Mouse (Mus musculus) yolk sac, embryonic 10.5 days (tissue): ENCODE measurements around the gene Lgr4.
A peak's percentile ranks its signal among the peaks of the same experiment; 100 is the strongest.

Experiments
- DNase-seq: peaks from one replicate; pipeline ENCODE4 v3.0.0-alpha.2; 2017; ENCODE audit warnings: low spot score

Lgr4 gene

DNA sequence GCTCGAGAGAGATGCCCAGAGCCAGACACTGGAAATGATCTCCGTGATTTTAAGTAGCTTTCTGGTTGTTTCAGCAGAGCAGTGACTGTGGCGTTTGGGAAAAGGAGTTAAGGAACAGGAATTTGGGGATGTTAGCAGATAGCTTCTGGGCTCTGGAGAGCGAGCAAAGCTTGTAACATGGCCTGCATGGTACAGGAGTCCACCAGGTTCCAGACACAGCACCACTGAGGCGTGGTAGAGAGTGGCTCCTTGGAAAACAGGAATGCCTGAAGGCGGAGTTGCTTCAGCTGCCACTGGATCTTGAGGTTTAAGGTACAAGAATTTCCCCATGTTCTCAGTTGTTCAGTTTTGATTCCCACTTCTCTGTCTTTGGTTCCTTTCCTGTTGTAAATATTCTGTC, 59.9 kb downstream of the Lgr4 start:
- DNase-seq, result no peak

DNA sequence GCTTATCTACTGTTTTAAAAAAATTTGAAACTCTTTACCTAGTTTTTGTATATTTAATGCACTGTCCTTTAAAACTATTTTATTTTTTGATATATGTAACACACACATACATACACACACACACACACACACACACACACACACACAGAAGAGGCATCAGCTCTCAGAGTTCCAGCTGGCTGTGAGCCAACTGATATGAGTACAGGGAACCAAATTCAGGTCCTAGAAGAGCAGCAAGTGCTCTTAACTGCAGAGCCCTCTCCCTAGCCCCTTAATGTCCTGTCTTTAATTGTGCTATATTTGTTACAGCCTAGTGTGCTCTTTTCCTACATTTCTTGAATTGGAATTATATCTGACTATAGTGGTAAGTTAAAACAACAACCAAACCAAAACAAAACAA, 61.8 kb downstream of the Lgr4 start:
- no peak for DNase-seq

DNA sequence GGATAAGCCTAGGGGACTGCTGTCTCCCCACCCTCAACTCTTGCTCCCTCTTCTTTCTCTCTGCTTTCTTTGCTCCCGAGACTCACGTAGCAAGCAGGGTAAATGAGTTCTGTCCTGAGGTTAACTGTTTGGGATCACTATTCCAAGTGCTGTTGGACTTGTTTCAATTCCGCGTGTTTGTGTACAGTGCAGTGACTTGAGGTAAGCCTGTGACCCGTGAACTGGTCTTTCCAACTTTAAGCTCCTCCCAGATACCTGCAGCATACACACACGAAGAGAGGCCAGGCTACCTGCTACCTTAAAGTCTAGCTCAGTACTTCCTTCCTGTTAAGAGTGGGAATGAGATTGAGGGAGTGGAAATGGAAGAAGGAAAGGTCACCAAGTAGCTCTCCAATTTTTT, 66.0 kb downstream of the Lgr4 start:
- DNase-seq, result no peak

DNA sequence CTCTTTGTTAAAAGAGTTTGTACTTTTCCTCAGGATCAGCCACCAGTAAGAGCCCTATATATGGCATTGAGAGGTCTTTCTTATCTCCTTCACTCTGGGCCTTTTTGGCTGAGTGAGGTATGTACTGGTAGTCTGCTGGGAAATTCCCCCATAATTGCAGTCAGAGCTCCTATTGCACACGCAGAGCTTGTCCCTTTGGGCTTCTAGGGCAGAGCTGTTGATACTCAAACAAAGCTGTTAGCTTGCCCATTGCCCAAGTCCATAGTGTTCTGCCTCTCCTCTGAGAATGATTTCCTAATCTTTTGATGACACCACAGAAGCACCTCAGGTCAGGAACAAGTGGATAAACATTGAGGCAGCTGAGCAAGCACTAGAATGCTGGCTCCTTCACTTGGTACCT, 67.5 kb downstream of the Lgr4 start:
- peak; percentile 59 for DNase-seq

DNA sequence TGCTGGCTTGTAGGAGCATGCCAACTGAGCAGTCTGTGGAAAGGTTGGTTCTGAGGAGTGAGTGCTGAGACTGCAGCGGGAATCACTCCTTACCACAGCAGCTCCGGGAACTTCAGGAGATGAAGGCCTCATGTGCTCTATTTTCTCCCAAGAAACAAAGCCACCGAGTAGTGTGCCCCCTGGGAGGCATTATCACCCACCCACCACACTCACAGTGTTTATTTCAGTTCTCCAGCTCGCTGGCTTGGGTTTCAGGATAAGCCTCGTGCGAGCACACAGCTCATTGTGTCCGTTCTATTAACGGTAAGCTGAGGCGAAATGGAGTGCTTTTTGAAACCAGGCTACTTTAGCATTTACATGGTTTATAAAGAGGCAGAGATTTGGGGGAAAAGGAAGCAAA, 68.1 kb downstream of the Lgr4 start:
- DNase-seq, result no peak

DNA sequence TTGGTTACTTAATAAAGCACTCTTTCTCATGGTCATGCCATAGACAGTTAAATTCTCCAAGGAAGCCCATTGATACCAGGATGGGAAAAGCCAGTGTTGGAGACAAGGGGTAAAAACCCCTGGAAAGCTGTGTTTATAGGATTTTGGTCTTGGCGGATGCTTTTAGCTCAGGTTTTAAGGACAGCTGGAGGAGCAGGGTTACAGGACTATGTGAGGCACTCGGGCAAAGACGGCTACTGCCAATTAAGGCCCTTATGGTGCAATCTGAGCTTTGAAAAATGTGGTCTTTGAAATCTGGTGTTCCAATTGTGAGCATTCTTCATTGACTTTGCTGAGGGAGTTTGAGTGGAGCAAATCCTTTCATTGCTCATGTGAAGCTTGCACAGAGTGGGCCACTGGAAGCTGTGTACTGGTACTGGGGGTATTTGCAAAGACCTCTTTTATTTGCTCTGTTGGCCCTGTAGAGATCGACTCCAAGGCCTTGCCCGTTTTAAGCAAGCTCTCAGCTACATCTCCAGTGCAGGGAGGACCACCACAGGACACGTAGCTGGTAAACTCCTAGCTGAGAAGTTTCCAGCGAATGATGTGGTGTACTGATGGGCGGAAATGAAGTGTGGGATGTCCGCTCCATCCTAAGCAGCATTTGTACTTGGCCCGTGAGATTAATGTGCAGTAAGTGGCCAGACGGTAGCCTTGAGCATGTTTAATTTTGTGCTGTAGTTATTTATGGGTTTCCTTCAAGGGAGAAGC, 68.8 kb downstream of the Lgr4 start:
- DNase-seq, result no peak

DNA sequence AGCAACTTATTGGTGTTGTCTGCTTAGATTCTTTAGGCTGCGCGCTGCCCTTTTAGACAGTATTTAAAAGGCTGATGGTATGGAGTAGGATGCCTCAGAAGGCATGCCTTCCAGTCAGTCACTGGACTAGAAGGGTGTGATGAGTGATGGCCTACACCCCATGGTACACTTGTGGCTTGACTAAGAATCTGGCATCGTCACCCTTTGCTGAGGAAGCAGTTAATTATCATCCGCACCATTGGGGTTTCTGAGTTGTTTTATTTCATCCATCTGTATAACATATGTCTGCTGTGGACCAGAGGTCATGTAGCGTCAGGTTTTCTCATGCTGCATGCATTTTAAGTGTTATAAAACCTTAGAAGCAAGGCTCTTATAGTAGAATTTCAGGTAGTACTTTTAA, 70.5 kb downstream of the Lgr4 start:
- no peak for DNase-seq

DNA sequence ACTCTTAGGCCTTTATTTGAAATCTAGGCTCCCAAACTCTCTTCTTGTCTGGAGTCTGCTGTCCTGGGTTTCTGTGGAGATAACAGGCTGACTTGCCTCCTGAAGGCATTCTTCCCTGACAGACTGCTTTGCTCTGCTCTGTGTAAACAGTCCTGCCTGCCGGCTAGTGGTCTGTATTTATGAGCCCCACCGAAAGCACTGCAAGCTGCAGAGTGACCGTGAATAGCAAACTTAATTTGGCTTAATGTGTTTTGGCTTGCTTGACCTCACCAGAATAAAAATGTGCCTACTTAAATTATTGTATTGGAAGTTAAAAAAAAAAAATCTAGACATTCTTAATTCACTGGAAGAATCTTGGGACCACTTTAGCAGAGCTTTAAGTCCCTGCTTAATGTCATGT, 71.7 kb downstream of the Lgr4 start:
- DNase-seq, result peak; percentile 68

DNA sequence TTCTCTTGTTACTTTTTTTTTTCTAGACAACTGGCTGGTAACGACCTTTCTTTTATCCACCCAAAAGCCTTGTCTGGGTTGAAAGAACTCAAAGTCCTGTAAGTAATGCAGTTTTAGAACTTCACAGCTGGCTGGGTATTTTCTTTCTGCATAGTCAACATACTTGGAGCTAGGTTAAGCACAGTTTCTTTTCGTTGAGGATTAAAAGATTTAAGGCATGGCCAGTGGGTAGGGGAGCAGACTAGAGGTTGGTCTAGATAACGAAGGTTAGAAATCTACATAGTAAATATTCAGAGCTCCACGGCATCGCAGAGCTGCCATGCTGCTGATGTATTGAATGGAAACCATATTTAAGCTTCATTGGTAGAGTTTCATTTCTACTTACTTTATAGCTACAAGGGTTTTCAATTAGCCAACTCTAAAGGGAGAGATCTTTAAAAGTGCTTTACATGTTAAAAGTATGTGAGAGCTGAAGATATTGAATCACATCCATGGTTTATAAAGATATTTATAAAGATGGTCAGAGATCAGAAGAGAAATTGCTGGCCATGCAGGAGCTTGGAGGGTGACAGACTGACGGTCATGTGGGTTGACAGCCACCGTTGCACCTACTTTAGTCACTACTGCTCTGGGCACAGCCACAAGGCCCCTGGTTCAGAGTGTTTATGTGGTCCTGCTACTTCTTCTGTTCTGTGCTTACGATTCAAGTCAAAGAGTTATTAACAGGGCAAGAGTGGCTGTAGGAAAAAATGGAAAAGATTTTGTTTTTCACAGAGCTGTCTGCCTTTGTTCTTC, 72.4 kb downstream of the Lgr4 start:
- DNase-seq, result no peak

DNA sequence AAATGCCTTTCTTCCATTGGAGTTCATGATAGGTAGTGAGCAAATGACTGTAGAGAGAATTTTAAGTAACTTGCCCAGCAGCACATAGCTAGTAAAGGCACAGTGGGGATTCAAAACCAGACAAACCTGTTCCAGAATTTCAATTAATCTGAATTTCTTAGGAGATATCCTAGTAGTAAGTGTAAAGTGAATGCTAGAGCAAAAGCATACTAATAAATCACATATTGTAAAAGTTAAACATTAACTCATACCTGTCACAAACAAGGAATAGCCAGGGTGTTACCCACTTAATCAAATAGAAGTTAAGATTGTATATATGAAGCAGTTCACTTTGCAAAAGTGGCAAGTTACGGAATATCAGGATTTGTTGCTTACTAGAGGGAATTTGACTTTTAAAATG, 74.3 kb downstream of the Lgr4 start:
- no peak for DNase-seq

DNA sequence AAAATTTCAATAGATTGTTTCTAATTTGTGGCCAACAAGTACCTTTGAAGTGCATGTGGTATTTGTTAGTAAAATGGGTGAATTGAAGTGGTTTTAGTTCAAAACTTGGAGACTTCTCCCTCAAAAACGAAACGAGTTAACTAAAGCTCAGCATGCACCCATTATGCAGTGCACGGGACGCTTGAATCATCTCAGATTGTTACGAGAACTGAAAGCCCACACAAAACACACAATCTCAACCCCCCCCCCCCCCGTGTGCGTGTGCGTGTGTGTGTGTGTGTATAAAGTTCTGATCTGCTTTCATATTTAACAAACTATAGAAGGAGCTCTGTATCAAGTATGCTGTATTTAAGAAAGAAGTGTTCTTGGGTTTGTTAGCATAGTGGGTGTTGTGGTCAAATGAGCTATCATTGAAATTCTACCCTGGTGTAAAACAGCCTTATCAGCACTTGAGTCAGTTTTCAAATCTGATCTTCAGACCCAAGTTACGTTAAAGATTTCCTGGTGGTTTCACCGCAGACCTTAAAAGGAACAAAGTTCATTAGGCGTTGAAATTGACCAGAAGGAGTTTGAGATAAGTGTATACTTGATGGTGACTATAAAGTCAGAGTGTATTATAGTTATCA, 75.1 kb downstream of the Lgr4 start:
- peak; percentile 50 for DNase-seq

DNA sequence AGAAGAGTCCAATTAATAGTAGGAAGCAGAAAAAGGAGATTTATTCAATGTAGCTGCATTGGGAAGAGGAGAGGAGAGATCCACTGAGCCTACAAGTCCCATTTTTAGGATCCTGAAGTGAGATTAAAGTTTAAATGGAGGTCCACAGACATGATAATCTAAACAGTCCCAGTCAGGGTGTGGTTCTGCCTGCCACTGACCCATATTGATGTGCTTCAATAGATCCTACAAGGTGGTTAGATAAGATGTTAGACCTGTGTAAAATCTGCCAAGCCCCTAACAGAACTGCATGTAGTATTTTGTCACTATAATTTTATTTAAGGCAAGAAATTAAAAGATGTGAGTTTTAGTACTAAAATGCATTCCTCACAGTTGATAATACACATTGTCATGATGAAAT, 76.0 kb downstream of the Lgr4 start:
- DNase-seq, result no peak

DNA sequence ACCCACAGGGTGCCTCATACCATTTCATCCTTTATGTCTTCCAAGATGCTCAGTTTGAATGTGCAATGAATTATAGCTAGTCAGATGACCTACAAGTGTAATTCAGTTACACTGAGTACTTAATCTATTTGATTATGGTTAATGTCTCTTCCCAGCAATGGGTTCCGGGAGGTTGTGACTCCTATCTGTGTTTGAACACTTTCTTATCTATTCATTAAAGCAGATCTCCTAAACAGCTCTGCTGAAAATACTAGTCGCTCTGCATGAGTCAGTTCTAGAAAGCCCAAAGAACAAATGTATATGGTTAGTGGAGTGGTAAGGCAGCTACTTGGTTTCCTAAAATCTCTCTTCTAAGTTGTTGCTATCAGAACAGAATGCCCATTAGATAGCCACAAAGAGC, 77.6 kb downstream of the Lgr4 start:
- no peak for DNase-seq

DNA sequence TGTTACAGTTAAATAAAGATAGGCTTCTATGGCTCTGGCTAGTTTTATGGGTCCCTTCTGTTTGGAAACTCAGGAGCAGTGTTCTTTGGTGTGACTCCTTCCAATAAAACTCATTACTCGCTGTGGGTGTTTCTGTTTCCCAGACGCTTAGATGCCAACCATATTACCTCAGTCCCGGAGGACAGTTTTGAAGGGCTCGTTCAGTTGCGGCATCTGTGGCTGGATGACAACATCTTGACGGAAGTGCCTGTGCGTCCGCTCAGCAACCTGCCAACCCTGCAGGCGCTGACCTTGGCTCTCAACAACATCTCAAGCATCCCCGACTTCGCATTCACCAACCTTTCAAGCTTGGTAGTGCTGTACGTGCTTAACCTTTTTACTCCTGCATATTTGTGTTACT, 79.0 kb downstream of the Lgr4 start:
- no peak for DNase-seq

DNA sequence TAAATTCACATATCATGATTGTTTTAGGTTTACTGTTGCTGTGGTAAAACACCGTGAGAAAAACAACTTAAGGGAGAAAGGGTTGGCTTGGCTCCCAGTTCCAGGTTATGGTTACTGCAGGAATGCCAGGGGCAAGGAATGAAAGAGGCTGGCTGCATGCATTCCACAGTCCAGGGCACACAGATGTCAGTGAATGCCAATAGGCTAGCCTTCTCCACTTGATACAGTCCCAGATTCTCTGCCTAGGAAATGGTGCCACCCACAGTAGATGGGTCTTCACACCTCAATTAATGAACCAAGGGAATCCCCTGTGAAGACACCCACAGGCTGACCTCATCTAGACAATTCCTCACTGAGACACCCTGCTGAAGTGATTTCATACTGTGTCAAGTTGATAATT, 87.2 kb downstream of the Lgr4 start:
- no peak for DNase-seq

DNA sequence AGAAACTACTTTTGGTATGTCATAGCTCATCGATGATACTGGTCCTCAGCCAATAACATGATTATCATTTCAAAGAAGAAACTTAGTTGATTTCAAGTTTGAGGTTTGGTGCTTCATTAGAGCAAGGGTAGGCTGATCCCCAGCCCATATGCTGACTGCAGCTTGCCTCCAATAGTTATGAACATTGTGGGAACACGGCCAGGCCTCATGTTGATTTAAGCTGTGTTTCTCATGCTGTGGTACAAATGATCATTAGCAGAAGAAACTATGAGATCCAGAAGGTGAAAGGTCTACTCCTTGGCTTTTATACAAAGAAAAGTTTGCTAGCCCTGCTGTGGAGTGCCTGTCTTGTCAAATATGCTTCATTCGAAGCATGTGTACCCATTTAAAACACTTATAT, 87.7 kb downstream of the Lgr4 start:
- no peak for DNase-seq

DNA sequence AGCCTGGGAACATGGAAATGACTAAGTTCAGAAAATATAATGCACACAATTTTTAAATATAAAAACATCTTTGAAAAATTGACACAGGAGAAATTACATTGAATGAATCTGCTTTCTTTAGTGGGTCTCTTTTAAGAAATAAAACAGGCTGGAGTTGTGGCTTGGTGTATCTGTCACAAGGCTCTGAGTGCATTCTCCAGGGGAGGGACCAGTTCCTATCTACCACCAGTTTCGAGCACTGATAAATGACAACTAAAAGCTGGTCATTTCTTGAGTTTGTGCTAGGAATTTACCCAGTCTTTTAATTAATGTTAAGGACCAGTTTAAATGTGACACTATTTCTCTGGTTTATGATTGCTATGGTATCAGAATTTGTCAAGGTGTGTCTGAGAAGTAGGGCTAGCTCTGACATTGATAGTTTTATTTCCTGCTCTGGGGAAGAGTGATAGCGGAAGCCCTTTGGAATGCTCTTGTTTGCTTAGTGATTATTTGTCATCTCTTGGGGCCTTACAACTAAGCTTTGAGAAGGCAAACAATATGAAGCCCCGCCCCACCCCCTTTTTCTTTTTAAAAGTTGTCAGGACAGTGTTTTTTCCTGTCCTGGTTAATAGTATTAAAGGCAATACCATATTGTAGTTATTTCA, 88.3 kb downstream of the Lgr4 start:
- no peak for DNase-seq

DNA sequence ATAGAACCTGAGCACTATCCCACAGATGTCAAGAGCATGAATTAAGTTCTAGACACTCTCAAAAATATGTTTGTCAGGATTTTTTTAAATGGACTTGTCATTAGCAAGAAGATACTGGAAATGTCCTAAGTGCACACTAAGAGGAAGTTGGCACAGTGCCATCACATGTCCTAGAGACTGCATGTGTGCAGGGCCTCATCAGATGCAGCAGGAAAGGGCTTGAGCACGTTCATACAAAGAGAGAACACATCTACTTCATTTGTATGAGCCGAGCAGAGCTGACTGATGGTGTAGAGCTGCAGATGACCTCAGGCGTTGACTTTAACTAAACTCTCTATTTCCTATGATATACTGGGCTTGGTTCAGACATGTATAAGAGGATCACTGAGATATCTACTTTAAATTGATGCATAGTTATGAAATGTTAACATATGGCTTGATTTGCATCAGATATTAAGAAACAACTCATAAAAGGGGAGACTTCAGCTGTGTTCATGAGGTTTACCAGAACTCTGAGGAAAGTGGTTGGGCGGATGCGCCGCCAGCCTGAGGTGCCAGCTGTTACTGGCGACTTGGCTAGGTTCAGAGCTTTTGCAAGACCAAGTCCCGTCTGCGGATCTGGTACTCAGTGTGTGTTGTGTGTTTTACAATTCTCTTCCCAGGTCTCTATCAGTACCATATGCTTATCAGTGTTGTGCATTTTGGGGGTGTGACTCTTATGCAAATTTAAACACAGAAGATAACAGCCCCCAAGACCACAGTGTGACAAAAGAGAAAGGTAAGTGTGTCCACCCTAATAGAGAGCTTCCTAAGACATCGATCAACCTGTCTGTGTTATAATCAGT, 90.2 kb downstream of the Lgr4 start:
- DNase-seq, result no peak

DNA sequence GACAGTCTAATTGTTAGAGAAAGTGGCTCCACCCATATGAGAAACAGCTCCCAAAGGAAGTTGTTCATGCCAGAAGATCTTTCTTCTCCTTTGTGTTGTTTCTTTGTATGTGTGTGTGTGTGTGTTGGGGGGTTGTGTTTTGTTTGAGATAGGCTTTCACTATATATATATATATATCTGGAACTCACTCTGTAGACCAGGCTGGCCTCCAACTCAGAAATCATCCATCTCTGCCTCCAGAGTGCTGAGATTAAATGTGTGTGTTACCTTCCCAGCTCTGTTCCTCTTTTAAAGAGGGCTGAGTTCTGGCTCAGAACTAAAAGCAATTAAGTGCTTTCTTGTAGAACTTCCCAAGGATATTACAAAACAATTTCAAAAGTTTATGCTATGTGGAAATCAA, 92.0 kb downstream of the Lgr4 start:
- DNase-seq, result no peak

DNA sequence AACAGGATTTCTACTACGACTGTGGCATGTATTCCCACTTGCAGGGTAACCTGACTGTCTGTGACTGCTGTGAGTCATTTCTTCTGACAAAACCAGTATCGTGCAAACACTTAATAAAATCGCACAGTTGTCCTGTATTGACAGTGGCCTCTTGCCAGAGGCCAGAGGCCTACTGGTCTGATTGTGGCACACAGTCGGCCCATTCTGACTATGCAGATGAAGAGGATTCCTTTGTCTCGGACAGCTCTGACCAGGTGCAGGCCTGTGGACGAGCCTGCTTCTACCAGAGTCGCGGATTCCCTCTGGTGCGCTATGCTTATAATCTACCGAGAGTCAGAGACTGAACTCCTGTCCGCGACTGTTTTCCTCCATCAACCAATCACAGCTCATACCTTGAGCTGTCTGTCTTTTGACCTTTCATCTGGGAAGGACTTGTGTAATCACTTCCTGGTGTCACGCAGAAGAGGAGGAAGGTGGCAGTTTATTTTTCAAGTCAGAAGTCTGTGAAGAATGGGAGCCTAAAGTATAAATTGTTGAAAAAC, 94.8 kb downstream of the Lgr4 start:
- no peak for DNase-seq

DNA sequence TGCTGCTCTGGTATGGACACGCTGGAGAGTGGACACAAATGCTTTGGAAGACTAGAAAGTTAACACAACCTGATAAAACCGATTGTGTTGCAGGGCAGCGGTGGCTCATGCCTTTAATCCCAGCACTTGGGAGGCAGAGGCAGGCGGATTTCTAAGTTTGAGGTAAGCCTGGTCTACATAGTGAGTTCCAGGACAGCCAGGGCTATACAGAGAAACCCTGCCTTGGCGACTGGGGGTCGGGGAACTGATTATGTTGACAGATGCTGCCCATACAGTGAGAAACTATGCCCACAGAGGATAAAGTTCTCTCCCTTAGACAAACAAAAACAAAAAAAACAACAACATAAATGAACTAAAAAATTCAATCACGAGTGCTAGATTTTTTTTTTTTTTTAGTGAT, 99.6 kb downstream of the Lgr4 start:
- no peak for DNase-seq
